Mouse (Mus musculus): ENCODE data around the gene Hist1h4f.

DNA sequence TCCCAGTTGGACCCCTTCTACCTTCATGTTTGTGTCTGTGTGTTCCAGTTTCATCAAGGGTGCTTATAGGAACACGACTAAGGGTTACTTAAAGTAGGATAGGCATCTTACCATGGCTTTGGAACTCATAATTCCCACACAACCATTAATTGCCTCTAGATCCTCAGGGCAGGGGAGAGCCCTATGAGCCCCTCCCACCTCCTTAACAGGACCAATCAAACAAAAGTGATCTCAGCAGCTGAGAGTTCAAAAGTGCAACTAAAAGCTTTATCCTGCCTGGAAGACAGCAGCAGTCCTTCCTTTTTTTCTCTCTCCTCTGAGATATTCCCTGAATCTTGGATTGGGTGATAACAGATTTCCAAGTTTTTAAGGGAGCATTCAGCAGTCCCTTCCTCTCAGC is 41.3 kb downstream of the Hist1h4f start:
- TF ChIP-seq POLR2A (IDR thresholded peaks at IDR 0.05; ENCODE audit: low read depth, low read length) (no peak), CTCF (conservative IDR thresholded peaks at IDR 0.05; ENCODE audit: insufficient read depth, insufficient read length, low read depth, low read length) (no peak)

All from kidney, adult 2 months (tissue).